Mouse (Mus musculus): ENCODE results near the gene Tex38.

Tex38 gene

GRCm38 (mm10) chr4:115780918-115781317 is at the start of gene Tex38:
Gene Tex38 (minus strand): TSS chr4:115781018.
- no peak for DNase-seq

GRCm38 (mm10) chr4:115830491-115830890 is 49.7 kb upstream of the Tex38 start:
- DNase-seq, result no peak

- DNase-seq, result no peak
These were observed 47.7 kb upstream of the Tex38 start for GRCm38 (mm10) chr4:115828572-115828902.

- peak; percentile 57 for DNase-seq
These were observed 47.2 kb upstream of the Tex38 start, which contains the start of gene Mob3c for GRCm38 (mm10) chr4:115827888-115828571. Gene Mob3c (plus strand): TSS chr4:115828092.

DNA sequence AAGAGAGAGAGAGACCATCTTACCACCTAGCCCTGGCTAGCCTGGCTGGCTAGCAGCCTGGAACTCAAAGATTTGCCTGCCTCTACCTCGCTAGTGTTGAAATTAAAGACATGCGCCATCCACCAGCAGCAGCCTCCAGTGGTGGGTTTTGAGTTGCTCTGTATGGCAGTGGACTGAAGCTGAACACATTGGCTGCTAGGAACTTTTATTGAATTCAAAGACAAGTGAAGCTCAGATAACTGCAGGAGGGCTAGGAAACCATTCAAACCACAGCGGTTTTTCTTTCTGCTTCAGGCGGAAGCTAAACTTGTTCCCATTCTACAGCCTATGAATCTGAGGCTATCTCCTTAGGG is 46.7 kb upstream of the Tex38 start:
- DNase-seq, result no peak

- no peak for DNase-seq
These were observed 46.2 kb upstream of the Tex38 start for GRCm38 (mm10) chr4:115827066-115827465.

DNA sequence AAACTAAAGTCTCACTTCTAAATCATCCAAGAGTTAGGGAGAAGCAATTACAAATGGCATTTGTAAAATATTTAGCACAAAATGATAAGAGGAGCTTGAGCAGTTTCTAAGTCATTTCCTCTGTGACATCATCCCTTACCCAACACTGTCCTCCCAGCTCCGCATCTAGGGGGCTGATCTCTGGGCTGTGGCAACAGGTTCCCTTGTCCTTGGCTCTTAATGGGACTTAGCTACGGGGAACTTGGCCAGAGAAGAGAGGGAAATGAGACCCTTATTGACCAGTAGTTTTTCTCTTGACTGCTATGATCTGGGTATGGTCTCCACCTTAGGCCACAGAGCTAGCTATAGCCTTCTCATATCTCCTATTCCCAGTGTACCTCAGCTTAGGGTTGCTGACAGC is 44.5 kb upstream of the Tex38 start:
- no peak for DNase-seq

GRCm38 (mm10) chr4:115824178-115824577 is 43.4 kb upstream of the Tex38 start:
- no peak for DNase-seq

DNA sequence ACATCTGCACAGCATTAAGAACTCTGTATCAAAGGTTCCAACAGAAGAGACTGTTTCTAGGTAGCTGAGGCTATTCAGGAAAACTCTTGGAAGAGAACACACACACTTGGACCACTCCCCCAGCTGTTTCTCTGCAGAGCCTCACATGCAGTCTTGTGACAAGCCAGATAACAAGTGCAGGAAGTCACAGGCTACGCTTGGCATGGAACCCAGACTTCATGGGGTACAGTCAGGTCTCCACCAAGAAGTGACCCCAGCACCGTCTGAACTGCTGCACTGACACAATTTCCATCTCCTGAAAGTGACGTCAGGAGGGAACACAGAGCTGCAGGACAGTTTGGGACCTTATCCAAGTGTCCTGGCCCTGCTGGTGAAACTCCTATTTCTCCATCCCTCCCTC is 41.1 kb upstream of the Tex38 start:
- no peak for DNase-seq

- DNase-seq, result no peak
These were observed 40.6 kb upstream of the Tex38 start for GRCm38 (mm10) chr4:115821431-115821830.

GRCm38 (mm10) chr4:115820944-115821343 is 40.1 kb upstream of the Tex38 start:
- DNase-seq, result no peak

- DNase-seq, result no peak
These were observed 39.4 kb upstream of the Tex38 start for GRCm38 (mm10) chr4:115820199-115820598.

DNA sequence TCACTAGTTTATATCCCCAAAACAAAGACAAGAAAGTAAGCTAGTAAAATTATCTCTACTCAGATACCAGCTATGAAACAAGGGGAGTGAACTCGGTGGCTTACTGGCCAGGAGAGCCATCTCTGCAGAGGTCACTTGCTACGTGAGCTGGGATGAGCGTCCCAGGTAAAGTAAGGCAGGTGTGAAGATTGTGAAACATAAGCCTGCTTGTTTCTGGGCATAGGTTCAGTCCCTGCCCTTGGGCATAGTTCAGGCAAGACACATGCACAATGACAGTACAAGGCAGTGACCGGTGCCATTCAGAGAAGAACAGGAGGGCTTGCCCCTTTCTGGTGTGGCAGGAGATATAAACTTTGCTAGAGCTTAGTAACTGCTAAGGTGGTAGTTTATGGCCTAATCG is 34.8 kb upstream of the Tex38 start:
- no peak for DNase-seq

GRCm38 (mm10) chr4:115812326-115812725 is 31.5 kb upstream of the Tex38 start:
- DNase-seq, result no peak

GRCm38 (mm10) chr4:115799981-115800380 is 19.2 kb upstream of the Tex38 start:
- DNase-seq, result no peak

- DNase-seq, result no peak
These were observed 14.5 kb upstream of the Tex38 start for GRCm38 (mm10) chr4:115795360-115795759.

- DNase-seq, result no peak
These were observed 10.0 kb upstream of the Tex38 start for GRCm38 (mm10) chr4:115790864-115791263.

DNA sequence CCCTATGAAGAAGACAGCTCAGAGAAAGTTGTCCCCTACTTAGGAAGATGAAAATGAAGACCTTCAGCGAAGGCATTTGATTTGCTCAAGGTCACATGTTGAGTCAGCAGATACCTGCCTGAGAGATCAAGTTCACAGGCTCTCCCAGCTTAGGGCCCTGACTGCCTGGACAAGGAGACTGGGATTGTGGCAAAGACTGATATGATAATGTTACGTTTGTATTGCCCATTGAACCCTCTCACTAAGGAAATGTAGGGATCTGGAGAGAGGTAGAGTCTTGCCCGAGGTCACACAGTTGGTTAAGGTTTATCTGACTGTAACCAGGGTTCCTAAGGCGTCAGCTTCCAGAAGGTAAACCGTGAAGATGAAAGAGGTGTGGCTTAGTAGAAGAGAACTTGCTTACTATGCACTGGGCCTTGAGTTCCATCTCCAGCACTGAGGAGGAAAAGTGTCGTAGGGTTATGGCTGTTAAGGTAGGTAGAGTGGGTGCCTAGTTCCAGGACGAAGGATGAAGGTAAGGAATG is 4.8 kb upstream of the Tex38 start:
- DNase-seq, result no peak

- peak; percentile 84 for DNase-seq
These were observed 4.1 kb upstream of the Tex38 start, which contains the start of gene Atpaf1 for GRCm38 (mm10) chr4:115784769-115785510. Gene Atpaf1 (plus strand): TSS chr4:115784812.

GRCm38 (mm10) chr4:115782026-115782805 is 1.4 kb upstream of the Tex38 start:
- no peak for DNase-seq

DNA sequence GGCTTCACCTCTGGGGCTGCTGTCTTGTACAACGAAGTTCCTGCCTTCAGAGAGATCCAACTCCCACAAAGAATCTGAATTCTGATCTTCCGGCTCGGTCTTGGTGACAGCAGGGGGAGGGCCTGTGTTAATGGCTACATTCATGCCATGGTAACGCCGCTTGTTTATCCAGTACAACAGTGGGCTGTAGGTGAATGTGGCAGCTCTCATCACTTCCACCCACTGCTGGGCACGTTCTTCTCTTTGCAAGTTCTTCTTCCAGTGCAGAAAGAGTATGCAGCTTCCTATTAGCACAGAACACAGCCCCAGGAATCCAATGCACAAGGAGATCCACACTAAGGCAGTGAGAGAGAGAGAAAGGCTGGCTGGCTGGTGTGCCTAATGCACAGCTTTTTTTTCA is 549 bp downstream of the Tex38 start:
- no peak for DNase-seq

GRCm38 (mm10) chr4:115777627-115778026 is 3.2 kb downstream of the Tex38 start:
- no peak for DNase-seq

- no peak for DNase-seq
These were observed 5.8 kb downstream of the Tex38 start for GRCm38 (mm10) chr4:115775056-115775455.
